Mouse (Mus musculus) bone marrow, adult 2 months (tissue): ENCODE results near the gene Cpt2.

ENCODE experiments used
- CTCF ChIP-seq: fragments of 200-500 bp; IDR thresholded peaks from 2 replicates; pipeline ENCODE4 v1.5.1; 2011; ENCODE audit warnings: low read length, control low read depth; ENCODE audit not compliant: control insufficient read depth, insufficient read depth
- POLR2A ChIP-seq: fragments of 200-500 bp; IDR thresholded peaks from 2 replicates; pipeline ENCODE4 v1.6.1; 2011; ENCODE audit warnings: low read depth, mild to moderate bottlenecking, control low read depth, low read length, borderline replicate concordance; ENCODE audit not compliant: control insufficient read depth

- TF ChIP-seq POLR2A = no peak
- TF ChIP-seq CTCF = no peak
Measured at GRCm38 (mm10) chr4:107933239-107933638, 9.8 kb upstream of the Cpt2 start.
